Mouse (Mus musculus) G1E-ER4 (cell line): ENCODE data around the gene Vwa1. TPM values are rescaled to one million over a fixed set of nuclear protein-coding genes. Genes with fewer than 3 reads are reported as not detected.

Source experiments
- GATA1 ChIP-seq: IDR thresholded peaks from one replicate; pipeline ENCODE4 v1.8.0; 2012; ENCODE audit warnings: low read length, inconsistent platforms
- polyA plus RNA-seq: library from polyadenylated mRNA; stranded (reverse); fragments of >175 nt; gene quantifications from 2 replicates; pipeline ENCODE4 v1.2.3, GENCODE M21; 2012

The Vwa1 gene
- polyA plus RNA-seq, result 0.16 and 0.17 TPM in 2 replicates

- TF ChIP-seq GATA1, result no peak
These were observed at the start of gene Vwa1 for GRCm38 (mm10) chr4:155774280-155774754. TSS of gene Vwa1 (minus strand) at chr4:155774698.

DNA sequence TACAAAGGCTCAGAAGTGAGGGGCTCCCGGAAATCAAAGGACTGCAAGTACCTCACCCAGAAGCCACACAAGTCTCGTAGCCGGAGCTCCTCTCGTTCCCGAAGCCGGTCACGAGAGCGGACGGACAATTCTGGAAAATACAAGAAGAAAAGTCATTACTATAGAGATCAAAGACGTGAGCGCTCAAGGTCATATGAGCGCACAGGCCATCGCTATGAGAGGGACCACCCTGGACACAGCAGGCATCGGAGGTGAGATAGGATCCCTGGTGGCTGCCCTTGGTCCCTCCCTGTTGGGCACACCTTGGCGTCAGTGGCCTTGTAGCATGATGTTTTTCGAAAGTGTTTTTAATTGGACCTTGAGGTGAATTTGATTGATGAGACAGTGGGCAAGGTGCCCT lies 48.9 kb upstream of the Vwa1 start:
- no peak for TF ChIP-seq GATA1

- no peak for TF ChIP-seq GATA1
These were observed 46.5 kb upstream of the Vwa1 start for GRCm38 (mm10) chr4:155821025-155821424.

DNA sequence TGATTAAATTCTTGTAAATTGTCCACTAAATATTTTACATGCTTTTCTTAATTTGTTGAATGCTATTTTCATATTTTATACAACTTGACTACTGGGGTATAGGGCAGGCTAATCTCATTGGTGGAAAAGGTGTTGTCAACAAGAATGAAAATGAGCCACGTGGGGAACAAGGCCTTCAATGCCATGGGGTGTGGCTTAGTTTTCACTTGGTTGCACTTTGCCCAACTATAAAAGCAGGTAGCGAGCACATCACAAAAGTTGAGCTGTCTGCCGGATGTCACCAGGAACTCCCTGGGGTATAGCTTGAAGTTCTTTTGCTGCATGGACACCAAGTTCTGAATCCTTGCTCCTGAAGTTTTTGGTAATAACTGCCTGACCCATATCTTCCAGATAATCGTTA lies 43.0 kb upstream of the Vwa1 start:
- no peak for TF ChIP-seq GATA1

DNA sequence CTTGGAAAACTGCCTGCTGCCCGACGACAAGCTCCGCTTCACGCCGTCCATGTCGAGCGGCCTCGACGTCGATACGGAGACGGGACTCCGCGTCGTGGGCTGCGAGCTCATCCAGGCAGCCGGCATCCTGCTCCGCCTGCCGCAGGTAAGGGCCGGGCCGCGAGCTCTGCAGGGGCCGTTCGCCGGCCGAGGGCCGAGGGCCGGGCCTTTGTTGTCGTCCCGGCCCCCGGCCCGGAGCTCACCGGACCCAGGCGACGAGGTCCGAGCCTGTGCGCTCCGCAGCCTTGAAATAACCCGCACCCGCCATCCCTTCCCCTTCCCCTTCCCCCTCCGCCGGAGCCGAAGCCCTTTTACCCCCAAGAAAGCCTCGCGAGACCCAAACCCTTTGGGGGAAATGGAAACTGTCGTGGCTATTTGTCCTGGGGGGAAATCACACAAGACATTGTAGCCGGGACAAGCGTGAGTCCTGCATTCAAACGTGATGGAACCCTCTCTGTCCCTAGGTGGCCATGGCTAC lies 38.2 kb upstream of the Vwa1 start:
- TF ChIP-seq GATA1, result no peak

GRCm38 (mm10) chr4:155811929-155812664 lies 37.6 kb upstream of the Vwa1 start, which contains the start of gene Ccnl2:
TSS of gene Ccnl2 (plus strand) at chr4:155812489.
- no peak for TF ChIP-seq GATA1

DNA sequence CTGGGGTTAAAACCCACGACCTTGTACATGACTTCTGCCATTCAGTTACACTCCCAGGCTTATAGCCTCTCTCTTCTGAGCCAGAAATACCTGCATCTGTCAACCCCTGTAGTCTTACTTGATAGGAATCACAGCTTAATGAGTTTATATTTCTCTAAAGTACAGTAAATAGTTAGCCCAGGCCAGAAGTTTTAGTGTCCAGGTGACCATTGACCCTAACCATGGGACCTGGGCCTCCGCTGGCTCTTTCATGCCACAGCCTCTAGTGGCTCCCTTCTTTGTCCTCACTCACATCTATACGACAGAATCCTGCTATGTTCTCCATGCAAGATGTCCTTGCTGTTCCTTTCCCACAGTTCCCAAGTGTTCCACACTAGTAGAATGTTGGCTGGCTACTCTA lies 33.3 kb upstream of the Vwa1 start:
- TF ChIP-seq GATA1, result no peak

DNA sequence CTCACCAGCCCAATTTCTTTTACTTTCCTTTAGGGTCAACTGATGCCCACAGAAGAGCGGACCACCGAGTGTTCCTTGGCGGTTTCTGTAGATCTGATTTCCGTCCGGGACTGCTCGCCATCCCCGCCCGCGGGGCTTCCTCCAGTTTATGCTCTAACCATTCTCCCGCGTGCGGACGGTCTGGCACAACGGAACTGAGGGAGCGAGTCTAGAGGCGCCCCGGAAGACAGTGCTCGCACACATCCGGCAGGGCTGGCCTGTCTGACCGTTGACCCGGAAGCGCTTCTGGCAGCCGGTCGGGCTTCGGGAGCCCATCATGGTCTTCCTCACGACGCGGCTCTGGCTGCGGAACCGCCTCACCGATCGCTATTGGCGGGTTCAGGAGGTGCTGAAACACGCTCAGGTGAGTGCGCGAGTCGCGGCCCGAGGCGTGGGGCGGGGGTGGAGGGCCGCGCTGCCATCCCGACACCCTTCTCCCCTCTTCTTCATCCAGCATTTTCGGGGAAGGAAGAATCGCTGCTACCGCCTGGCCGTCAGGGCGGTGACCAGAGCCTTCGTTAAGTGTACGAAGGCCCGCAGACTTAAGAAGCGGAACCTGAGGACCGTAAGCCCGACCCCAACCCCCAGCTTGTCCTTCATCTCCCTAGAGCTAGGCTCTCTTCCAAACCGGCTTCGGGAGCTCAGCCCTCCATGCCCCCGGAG lies 29.0 kb upstream of the Vwa1 start:
- TF ChIP-seq GATA1, result no peak

GRCm38 (mm10) chr4:155802741-155803339 lies 28.3 kb upstream of the Vwa1 start, which contains the start of gene Mrpl20:
TSS of gene Mrpl20 (plus strand) at chr4:155802878.
- no peak for TF ChIP-seq GATA1

GRCm38 (mm10) chr4:155802075-155802474 lies 27.6 kb upstream of the Vwa1 start:
- TF ChIP-seq GATA1, result no peak

DNA sequence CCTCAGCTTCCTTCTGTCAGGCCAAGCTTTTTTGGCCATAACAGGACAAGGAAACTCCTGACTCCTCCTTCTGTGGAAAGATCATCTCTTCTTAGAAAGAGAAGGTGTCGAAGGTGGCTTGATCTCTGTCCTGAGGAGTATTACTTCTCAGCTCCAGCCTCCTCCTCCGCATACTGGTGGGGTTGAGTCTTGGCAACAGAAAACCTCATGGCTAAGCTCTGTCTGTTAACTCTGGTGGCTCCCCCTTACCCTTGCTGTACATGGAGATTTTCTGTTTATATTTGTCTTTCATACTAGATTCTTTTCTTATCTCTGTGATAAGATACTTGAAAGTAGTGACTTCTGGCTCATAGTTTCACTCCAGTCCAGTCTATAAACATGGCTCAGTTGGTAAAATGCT lies 19.2 kb upstream of the Vwa1 start:
- no peak for TF ChIP-seq GATA1

- TF ChIP-seq GATA1, result no peak
These were observed 16.9 kb upstream of the Vwa1 start for GRCm38 (mm10) chr4:155791240-155791933.

- TF ChIP-seq GATA1, result no peak
These were observed 16.2 kb upstream of the Vwa1 start for GRCm38 (mm10) chr4:155790650-155791161.

- no peak for TF ChIP-seq GATA1
These were observed 15.6 kb upstream of the Vwa1 start, which contains the start of gene Ankrd65 for GRCm38 (mm10) chr4:155790021-155790489. TSS of gene Ankrd65 (plus strand) at chr4:155790439.

DNA sequence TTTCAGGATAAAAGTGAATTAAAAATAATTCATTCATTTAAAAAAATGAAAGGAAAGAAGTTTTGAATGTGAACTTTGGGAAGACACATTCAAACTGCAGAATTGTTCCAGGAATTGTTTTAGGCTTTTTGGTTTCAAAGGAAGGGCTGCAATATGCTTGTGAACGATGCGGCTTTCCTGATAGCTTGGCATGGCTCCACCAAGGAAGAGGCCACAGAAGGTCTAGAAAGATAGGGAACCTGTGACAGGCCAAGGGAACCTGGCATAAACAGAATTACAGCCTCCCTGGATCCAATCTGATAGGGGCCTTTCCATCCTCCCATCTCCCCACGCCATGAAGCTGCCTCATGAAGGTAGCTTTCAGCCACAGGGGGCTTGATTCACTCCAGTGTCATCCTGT lies 13.8 kb upstream of the Vwa1 start:
- no peak for TF ChIP-seq GATA1

GRCm38 (mm10) chr4:155785819-155786218 lies 11.3 kb upstream of the Vwa1 start, which contains the start of gene Tmem88b:
TSS of gene Tmem88b (minus strand) at chr4:155785874.
- TF ChIP-seq GATA1, result no peak
